In the genomic region with DNA sequence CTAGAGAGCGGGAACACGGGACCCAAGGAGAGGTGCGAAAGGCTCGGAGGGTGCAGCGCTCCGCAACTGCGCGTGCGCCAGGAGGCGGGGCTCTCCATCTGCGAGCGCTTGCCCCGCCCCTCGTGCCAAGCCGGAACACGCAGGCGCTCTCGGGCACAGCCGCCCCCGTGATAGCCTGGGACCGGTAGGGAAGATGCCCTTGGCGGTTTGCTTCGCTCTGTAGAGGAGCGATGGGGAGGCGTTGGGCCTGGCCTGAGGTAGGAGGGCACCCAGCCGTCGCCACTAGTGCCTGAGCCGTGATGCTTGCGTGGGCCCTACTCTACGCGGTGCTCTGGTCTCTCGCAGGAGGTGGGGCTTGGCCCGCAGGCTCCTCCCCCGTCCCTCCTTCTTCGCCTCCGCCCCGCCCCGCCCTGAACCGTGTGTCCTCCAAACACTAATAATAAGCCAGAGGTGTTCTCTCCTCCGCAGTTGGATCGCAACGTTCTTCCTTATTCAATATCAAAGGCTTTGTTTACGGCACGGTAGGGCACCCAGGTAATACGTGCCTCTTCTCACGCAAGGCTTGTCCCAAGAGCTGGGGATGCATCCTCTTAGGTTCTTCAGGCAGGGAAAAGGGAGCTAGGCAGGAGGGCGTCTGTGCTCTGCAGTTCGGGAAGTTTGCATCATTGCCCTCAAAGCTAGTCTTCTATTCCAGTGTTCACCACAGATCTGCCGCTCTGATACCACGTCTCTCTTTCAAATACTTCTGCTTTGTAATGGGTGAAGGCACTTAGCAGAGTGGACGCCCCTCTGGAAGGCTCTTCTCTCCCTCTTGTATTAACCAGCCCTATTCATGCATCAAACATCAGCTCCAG, we compare ENCODE assay signal across 8 mouse cellular contexts. TPM values are rescaled to one million over a fixed set of nuclear protein-coding genes. Genes with fewer than 3 reads are reported as not detected.
DNase-seq lines count a peak whose midpoint lies in the region; ATAC-seq and TF ChIP-seq lines count a peak whose summit lies in the region.

A gene (plus strand): TSS at position 123 of the 854 bp plus-strand sequence.

- no peak for TF ChIP-seq CTCF in brain, embryonic 14.5 days (IDR thresholded peaks at IDR 0.05; ENCODE audit: borderline replicate concordance, extremely low read depth, insufficient read depth, insufficient read length)

- TF ChIP-seq POLR2A in brain, embryonic 14.5 days (IDR thresholded peaks at IDR 0.05; ENCODE audit: borderline replicate concordance, extremely low read depth, insufficient read depth, insufficient read length, poor library complexity, severe bottlenecking) = peak; percentile 13; the same call in 1 of the 2 replicates

- H3K4me3 ChIP-seq in heart, embryonic 11.5 days (ENCODE audit: low read depth, low read length) = peak within 1 kb of the TSS; percentile 73
- peak within 1 kb of the TSS; percentile 85 for H3K4me3 ChIP-seq in kidney, embryonic 16.5 days (ENCODE audit: low read length)

- peak within 1 kb of the TSS; percentile 75 for H3K9ac ChIP-seq in heart, embryonic 11.5 days (ENCODE audit: low read depth, low read length)
- peak within 1 kb of the TSS; percentile 82 for H3K9ac ChIP-seq in kidney, embryonic 16.5 days (replicated peaks; ENCODE audit: low read length)

- peak; percentile 98 for DNase-seq in CD4-positive helper T cell, adult 2 months (ENCODE audit: low read depth, low spot score)
- peak; percentile 97 for DNase-seq in brain, embryonic 14.5 days (ENCODE audit: low read depth)
- DNase-seq in liver = peak; percentile 95
- peak; percentile 70 to 88 for DNase-seq in monocyte, adult 2 months (ENCODE audit: low read depth in 1 of 2, low spot score in 2 of 2)
- DNase-seq in spleen, postnatal 14 days (ENCODE audit: low spot score in 2 of 2) = peak; percentile 89 to 90

- H3K27me3 ChIP-seq in heart, embryonic 11.5 days (ENCODE audit: control insufficient read depth, insufficient read depth, low read length) = peaks cover 35% of the 10 kb centered on the region
- peaks cover 31% of the 10 kb centered on the region for H3K27me3 ChIP-seq in kidney, embryonic 16.5 days (ENCODE audit: insufficient read depth, low read length)

- peak within 1 kb of the TSS; percentile 36; the same call in 1 of the 2 replicates for H3K27ac ChIP-seq in heart, embryonic 11.5 days (ENCODE audit: low read depth, low read length)
- H3K27ac ChIP-seq in kidney, embryonic 16.5 days (ENCODE audit: low read length) = peak within 1 kb of the TSS; percentile 83

- ATAC-seq in erythroblast, adult 5-6 weeks (replicated peaks; ENCODE audit: low FRiP score, poor library complexity, severe bottlenecking) = peak; percentile 95
- peak; percentile 96 for ATAC-seq in heart, embryonic 11.5 days (replicated peaks; ENCODE audit: insufficient number of reproducible peaks, low FRiP score, low TSS enrichment)
- peak; percentile 98 for ATAC-seq in kidney, embryonic 16.5 days (ENCODE audit: low FRiP score, low TSS enrichment)

- H3K4me1 ChIP-seq in heart, embryonic 11.5 days (ENCODE audit: control insufficient read depth, insufficient read depth, low read length) = no peaks in the 10 kb centered on the region
- peaks cover 5% of the 10 kb centered on the region; the same call in 1 of the 2 replicates for H3K4me1 ChIP-seq in kidney, embryonic 16.5 days (ENCODE audit: insufficient read depth, low read length)

- no peaks in the 10 kb centered on the region for H3K9me3 ChIP-seq in heart, embryonic 11.5 days (replicated peaks; ENCODE audit: control insufficient read depth, low read length)
- H3K9me3 ChIP-seq in kidney, embryonic 16.5 days (ENCODE audit: low read length) = no peaks in the 10 kb centered on the region

- H3K4me2 ChIP-seq in heart, embryonic 11.5 days = peak within 1 kb of the TSS; percentile 80
- H3K4me2 ChIP-seq in kidney, embryonic 16.5 days (replicated peaks; ENCODE audit: low read depth, low read length) = peak within 1 kb of the TSS; percentile 86

- H3K36me3 ChIP-seq in heart, embryonic 11.5 days (ENCODE audit: control insufficient read depth, insufficient read depth, low read length) = no peaks in the 10 kb centered on the region
- H3K36me3 ChIP-seq in kidney, embryonic 16.5 days (ENCODE audit: insufficient read depth, low read length) = no peaks in the 10 kb centered on the region

- WGBS in heart, embryonic 11.5 days (ENCODE audit: insufficient replicate concordance) = 1% methylated on average over 51 of the region's 51 CpGs
- under 1% methylated on average over 51 of the region's 51 CpGs for WGBS in kidney, embryonic 16.5 days

RNA-seq across cellular contexts. Expression of the gene that starts here (rescaled TPM):
- 0.06 and 0.30 TPM in 2 replicates for polyA plus RNA-seq in brain, embryonic 14.5 days (2012; rRNA removed)
- not detected in 2 replicates for total RNA-seq in erythroblast, adult 5-6 weeks (2015; ENCODE audit: low replicate concordance)
- 4.6 TPM in 1 of 2 replicates, not detected in the other for total RNA-seq in erythroblast, adult 5-6 weeks (2017; ENCODE audit: low replicate concordance)
- polyA plus RNA-seq in heart, embryonic 11.5 days (2014; fragmentation: Nextera tagmentation; extraction: Ambion mirVana) = 0.33 and 0.62 TPM in 2 replicates
- polyA plus RNA-seq in kidney, embryonic 16.5 days (2015; fragmentation: Nextera tagmentation; extraction: Ambion mirVana) = 0.87 TPM in 1 of 2 replicates, not detected in the other

Comparison
In these comparisons a context has a peak if more than half of its experiments do, and no peak if none do; other contexts are left out.
1. Peak in every context shown above with its lines: DNase-seq, ATAC-seq, H3K4me3 ChIP-seq and H3K27ac ChIP-seq.
2. Peak in DNase-seq in brain, embryonic 14.5 days; RNA of the gene not detected or under 1 TPM.
3. Peak in ATAC-seq, H3K4me3 ChIP-seq, H3K27ac ChIP-seq, H3K9ac ChIP-seq and H3K4me2 ChIP-seq in heart, embryonic 11.5 days; RNA of the gene not detected or under 1 TPM.
4. Peak in ATAC-seq, H3K4me3 ChIP-seq, H3K27ac ChIP-seq, H3K9ac ChIP-seq and H3K4me2 ChIP-seq in kidney, embryonic 16.5 days; RNA of the gene not detected or under 1 TPM.